Comparison of ENCODE assay signal across 10 mouse cellular contexts in the genomic region with DNA sequence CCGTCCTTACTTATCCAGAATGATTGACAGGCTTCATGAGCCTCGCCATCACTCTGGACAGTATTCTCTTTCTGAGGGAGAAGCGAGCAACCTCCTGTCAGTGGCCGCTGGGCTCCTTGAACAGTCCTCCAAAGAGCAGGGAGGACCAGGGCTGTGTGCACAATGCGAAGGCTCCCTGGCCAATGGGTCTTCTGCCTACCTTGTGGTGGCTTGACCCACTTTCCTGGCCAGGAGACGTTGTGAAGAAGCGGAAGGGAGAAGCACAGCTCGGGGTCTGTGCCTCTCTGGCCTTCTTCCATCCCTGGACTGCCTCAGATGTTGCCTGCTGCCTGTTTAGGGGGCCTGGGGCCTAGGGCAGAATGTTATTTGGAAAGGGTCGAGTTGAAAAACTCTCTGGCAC. TPM values are rescaled to one million over a fixed set of nuclear protein-coding genes. Genes with fewer than 3 reads are reported as not detected.
DNase-seq lines count a peak whose midpoint lies in the region; ATAC-seq and TF ChIP-seq lines count a peak whose summit lies in the region.
"Had no signal": no experiment of that assay in that cellular context is flagged by ENCODE, and none has a peak within 500 bp of the region (broad histone marks: within the 10 kb centered on the region; RNA-seq: fewer than 3 reads in every experiment).

No protein-coding gene starts in this region.

- no peak overlapping the region for H3K27ac ChIP-seq in kidney, embryonic 16.5 days (ENCODE audit: low read length)
- no peak overlapping the region for H3K27ac ChIP-seq in embryonic facial prominence, embryonic 11.5 days (replicated peaks; ENCODE audit: low read depth, low read length)
- no peak overlapping the region for H3K27ac ChIP-seq in hindbrain, embryonic 12.5 days
- H3K27ac ChIP-seq in midbrain, postnatal 0 days (ENCODE audit: low read depth, low read length), result peak overlapping the region; percentile 92

- peaks cover 59% of the 10 kb centered on the region for H3K27me3 ChIP-seq in kidney, embryonic 16.5 days (ENCODE audit: insufficient read depth, low read length)
- H3K27me3 ChIP-seq in embryonic facial prominence, embryonic 11.5 days (ENCODE audit: control insufficient read depth, insufficient read depth, low read length), result peaks cover 27% of the 10 kb centered on the region
- H3K27me3 ChIP-seq in hindbrain, embryonic 12.5 days, result peaks cover 37% of the 10 kb centered on the region
- H3K27me3 ChIP-seq in midbrain, postnatal 0 days (ENCODE audit: insufficient read depth, low read length), result no peaks in the 10 kb centered on the region

- 45% methylated on average over 9 of the region's 9 CpGs for WGBS in kidney, embryonic 16.5 days
- 37% methylated on average over 9 of the region's 9 CpGs for WGBS in embryonic facial prominence, embryonic 11.5 days
- WGBS in hindbrain, embryonic 12.5 days, result 34% methylated on average over 9 of the region's 9 CpGs
- WGBS in midbrain, postnatal 0 days, result 25% methylated on average over 9 of the region's 9 CpGs

- H3K9ac ChIP-seq in kidney, embryonic 16.5 days (replicated peaks; ENCODE audit: low read length), result no peak overlapping the region
- no peak overlapping the region for H3K9ac ChIP-seq in embryonic facial prominence, embryonic 11.5 days (replicated peaks; ENCODE audit: low read length)
- no peak overlapping the region for H3K9ac ChIP-seq in hindbrain, embryonic 12.5 days
- peak overlapping the region; percentile 89 for H3K9ac ChIP-seq in midbrain, postnatal 0 days (replicated peaks; ENCODE audit: low read length, poor library complexity, severe bottlenecking)

- DNase-seq in kidney, postnatal 25 days, result no peak
- no peak for DNase-seq in embryonic facial prominence, embryonic 11.5 days (ENCODE audit: low spot score)
- DNase-seq in midbrain, postnatal 0 days (ENCODE audit: low spot score), result no peak
- DNase-seq in gastrocnemius, postnatal 25 days, result no peak
- DNase-seq in layer of hippocampus, adult 8-10 months (ENCODE audit: low spot score in 2 of 2), result no peak
- DNase-seq in adrenal gland, postnatal 36 days, result no peak

- peak overlapping the region; percentile 97; the same call in 1 of the 2 replicates for H3K4me2 ChIP-seq in kidney, embryonic 16.5 days (replicated peaks; ENCODE audit: low read depth, low read length)
- peak overlapping the region; percentile 98 for H3K4me2 ChIP-seq in embryonic facial prominence, embryonic 11.5 days (ENCODE audit: low read depth, low read length)
- H3K4me2 ChIP-seq in hindbrain, embryonic 12.5 days (replicated peaks), result peak overlapping the region; percentile 95
- peak overlapping the region; percentile 88 for H3K4me2 ChIP-seq in midbrain, postnatal 0 days (ENCODE audit: low read depth, low read length, poor library complexity, severe bottlenecking)

- peak overlapping the region; percentile 48; the same call in 1 of the 2 replicates for H3K4me3 ChIP-seq in kidney, embryonic 16.5 days (ENCODE audit: low read length)
- H3K4me3 ChIP-seq in embryonic facial prominence, embryonic 11.5 days (ENCODE audit: low read depth, low read length), result no peak overlapping the region; the same call in 1 of the 2 replicates
- H3K4me3 ChIP-seq in hindbrain, embryonic 12.5 days, result peak overlapping the region; percentile 75
- peak overlapping the region; percentile 91 for H3K4me3 ChIP-seq in midbrain, postnatal 0 days (ENCODE audit: low read depth, low read length)

- TF ChIP-seq CTCF in midbrain, postnatal 0 days (IDR thresholded peaks at IDR 0.05), result no peak

- no peaks in the 10 kb centered on the region for H3K9me3 ChIP-seq in kidney, embryonic 16.5 days (ENCODE audit: low read length)
- H3K9me3 ChIP-seq in embryonic facial prominence, embryonic 11.5 days (replicated peaks; ENCODE audit: control insufficient read depth, low read length), result no peaks in the 10 kb centered on the region
- H3K9me3 ChIP-seq in hindbrain, embryonic 12.5 days (replicated peaks), result no peaks in the 10 kb centered on the region
- no peaks in the 10 kb centered on the region for H3K9me3 ChIP-seq in midbrain, postnatal 0 days (ENCODE audit: low read length)

- H3K36me3 ChIP-seq in kidney, embryonic 16.5 days (ENCODE audit: insufficient read depth, low read length), result no peaks in the 10 kb centered on the region
- H3K36me3 ChIP-seq in embryonic facial prominence, embryonic 11.5 days (replicated peaks; ENCODE audit: control insufficient read depth, insufficient read depth, low read depth, low read length), result no peaks in the 10 kb centered on the region
- no peaks in the 10 kb centered on the region for H3K36me3 ChIP-seq in hindbrain, embryonic 12.5 days
- H3K36me3 ChIP-seq in midbrain, postnatal 0 days (ENCODE audit: insufficient read depth, low read length), result no peaks in the 10 kb centered on the region; the same call in 1 of the 2 replicates

- peaks cover 12% of the 10 kb centered on the region for H3K4me1 ChIP-seq in kidney, embryonic 16.5 days (ENCODE audit: insufficient read depth, low read length)
- peaks cover 8% of the 10 kb centered on the region; the same call in 1 of the 2 replicates for H3K4me1 ChIP-seq in embryonic facial prominence, embryonic 11.5 days (ENCODE audit: control insufficient read depth, insufficient read depth, low read length)
- peaks cover 40% of the 10 kb centered on the region for H3K4me1 ChIP-seq in hindbrain, embryonic 12.5 days
- H3K4me1 ChIP-seq in midbrain, postnatal 0 days (ENCODE audit: insufficient read depth, low read length), result peaks cover 13% of the 10 kb centered on the region

- no peak for ATAC-seq in kidney, embryonic 16.5 days (ENCODE audit: low FRiP score, low TSS enrichment)
- ATAC-seq in embryonic facial prominence, embryonic 11.5 days (replicated peaks; ENCODE audit: insufficient number of reproducible peaks, low FRiP score, low TSS enrichment, low read depth), result 0 out of 2 replicates have a peak, but pooled peaks have one; percentile 1
- no peak for ATAC-seq in hindbrain, embryonic 12.5 days (ENCODE audit: low FRiP score)
- no peak for ATAC-seq in midbrain, postnatal 0 days (ENCODE audit: low FRiP score)

RNA-seq across cellular contexts. Expression of a gene that starts 1.8 kb away (rescaled TPM):
- polyA plus RNA-seq in kidney, embryonic 16.5 days (2015; fragmentation: Nextera tagmentation; extraction: Ambion mirVana), result 4.1 and 5.2 TPM in 2 replicates
- polyA plus RNA-seq in embryonic facial prominence, embryonic 11.5 days (2014; fragmentation: Nextera tagmentation; extraction: Ambion mirVana), result 3.0 and 3.5 TPM in 2 replicates
- 17.0 and 18.8 TPM in 2 replicates for polyA plus RNA-seq in hindbrain, embryonic 12.5 days (2016; fragmentation: Nextera tagmentation; extraction: Ambion mirVana)
- 44.6 and 48.9 TPM in 2 replicates for total RNA-seq in midbrain, postnatal 0 days (2014; rRNA removed)
- 74.4 and 76.6 TPM in 2 replicates for polyA plus RNA-seq in midbrain, postnatal 0 days (2015; fragmentation: Nextera tagmentation; extraction: Ambion mirVana)
- total RNA-seq in gastrocnemius, postnatal 25 days (2021), result 1 to 10 TPM; 1.1 to 1.3 TPM
- 100 to 1,000 TPM; 182 to 196 (median 188) TPM for total RNA-seq in layer of hippocampus, adult 8-10 months (2022)
- 10 to 100 TPM in 1 of 2 experiments, 1 to 10 TPM in 1; 9.0 to 15.4 TPM for total RNA-seq in adrenal gland, postnatal 36 days (2021)
- total RNA-seq: MEL; monocyte, adult 5-6 weeks had no signal

Comparison
In these comparisons a context has a peak if more than half of its experiments do, and no peak if none do; other contexts are left out.
1. RNA of a gene that starts 1.8 kb away (total RNA-seq): 182 to 196 TPM in layer of hippocampus, adult 8-10 months, 44.6 to 48.9 TPM in midbrain, postnatal 0 days and 9.0 to 15.4 TPM in adrenal gland, postnatal 36 days; 1.1 to 1.3 TPM in gastrocnemius, postnatal 25 days; every median in the first group is over 4 times any median in the second.
2. Peak in every context shown above with its lines, with median percentiles within 50 percentile points of each other: H3K4me2 ChIP-seq.